Mouse (Mus musculus): Measurements from ENCODE around the gene Tsen2.
A peak's percentile ranks its signal among the peaks of the same experiment; 100 is the strongest.

Tsen2 gene

DNA sequence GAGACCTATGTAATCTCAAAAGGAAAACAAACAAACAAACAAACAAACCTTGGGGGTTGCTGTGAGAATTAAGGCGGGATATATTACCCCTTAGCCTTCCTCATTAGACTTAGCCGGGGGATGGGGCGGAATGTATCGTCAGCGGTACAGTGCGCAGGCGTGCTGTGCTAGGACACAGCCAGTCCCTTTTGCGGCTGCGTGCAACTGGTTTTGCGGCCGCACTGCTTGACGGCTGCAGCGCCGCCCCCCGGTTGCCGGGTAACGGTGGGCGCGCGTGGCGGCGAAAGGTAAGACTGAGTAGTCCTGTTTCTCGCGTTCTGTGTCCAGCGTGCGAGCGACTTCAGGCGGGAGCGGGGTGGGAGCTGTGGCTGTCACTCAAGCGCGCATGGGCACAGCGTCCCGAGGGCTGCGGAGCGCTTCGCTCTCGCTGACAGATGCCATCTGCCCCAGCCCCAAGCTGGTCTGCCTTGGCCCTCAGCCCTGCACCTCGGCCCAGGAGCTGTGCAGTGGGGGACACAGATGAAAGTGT, at the start of gene Tsen2:
Tsen2 (plus strand) TSS at position 223 of the 529 bp plus-strand sequence.
- DNase-seq (ENCODE audit: low spot score): peak; percentile 97

GRCm38 (mm10) chr6:115499540-115499939, 44.9 kb upstream of the Tsen2 start:
- DNase-seq (ENCODE audit: low spot score): no peak

GRCm38 (mm10) chr6:115500234-115500633, 44.2 kb upstream of the Tsen2 start:
- no peak for DNase-seq (ENCODE audit: low spot score)

GRCm38 (mm10) chr6:115501131-115501530, 43.3 kb upstream of the Tsen2 start:
- DNase-seq (ENCODE audit: low spot score): no peak

- DNase-seq (ENCODE audit: low spot score): no peak
These were observed 41.4 kb upstream of the Tsen2 start for GRCm38 (mm10) chr6:115503038-115503437.

DNA sequence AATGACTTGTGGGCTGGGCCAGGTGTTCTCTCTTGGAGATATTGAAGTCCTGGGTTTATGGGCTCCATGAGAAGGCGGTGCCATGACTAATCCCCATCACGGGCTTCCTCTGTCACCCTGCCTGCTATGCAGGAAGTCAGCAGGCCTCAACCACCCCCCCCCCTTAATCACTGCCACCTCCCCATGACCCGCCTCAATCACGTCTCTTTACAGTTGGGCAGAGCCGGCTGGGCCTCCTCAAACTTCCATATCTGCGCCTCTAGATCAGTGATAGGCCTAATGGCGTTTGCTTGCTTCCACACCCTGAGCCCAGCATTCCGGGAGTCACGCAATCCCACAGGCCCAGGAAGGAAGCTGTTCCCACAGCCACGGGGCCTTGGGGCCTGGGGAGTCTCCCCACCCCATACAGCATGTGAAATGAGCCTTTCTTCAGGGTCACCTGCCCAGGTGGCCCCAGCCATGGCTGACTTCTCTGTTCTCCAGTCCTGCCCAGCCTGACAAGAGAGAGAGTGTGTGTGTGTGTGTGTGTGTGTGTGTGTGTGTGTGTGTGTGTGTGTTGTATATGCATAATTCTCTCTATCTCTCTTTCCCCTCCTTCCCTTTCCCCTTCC, 40.8 kb upstream of the Tsen2 start:
- DNase-seq (ENCODE audit: low spot score): no peak

GRCm38 (mm10) chr6:115504160-115504558, 40.3 kb upstream of the Tsen2 start:
- no peak for DNase-seq (ENCODE audit: low spot score)

GRCm38 (mm10) chr6:115504915-115505314, 39.5 kb upstream of the Tsen2 start:
- no peak for DNase-seq (ENCODE audit: low spot score)

GRCm38 (mm10) chr6:115506425-115506824, 38.0 kb upstream of the Tsen2 start:
- no peak for DNase-seq (ENCODE audit: low spot score)

DNA sequence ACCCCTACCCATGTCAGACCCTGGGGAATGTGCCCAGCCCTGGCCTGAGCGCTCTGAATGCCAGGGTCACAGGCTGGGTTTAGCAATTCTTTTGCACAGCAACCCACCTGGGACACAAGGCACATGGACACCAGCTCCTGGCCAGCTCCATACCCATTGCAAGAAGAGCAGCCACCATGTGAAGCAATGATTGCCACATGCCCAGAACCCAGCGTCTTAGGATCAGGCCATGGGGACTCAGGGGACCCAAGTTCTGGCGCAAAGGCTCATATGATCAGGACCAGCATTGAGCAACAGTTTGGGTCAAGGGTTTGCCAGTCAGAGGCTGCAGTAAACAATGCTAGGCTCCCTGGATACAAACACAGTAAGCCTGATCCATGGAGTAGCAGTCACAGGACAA, 33.0 kb upstream of the Tsen2 start:
- DNase-seq (ENCODE audit: low spot score): no peak

DNA sequence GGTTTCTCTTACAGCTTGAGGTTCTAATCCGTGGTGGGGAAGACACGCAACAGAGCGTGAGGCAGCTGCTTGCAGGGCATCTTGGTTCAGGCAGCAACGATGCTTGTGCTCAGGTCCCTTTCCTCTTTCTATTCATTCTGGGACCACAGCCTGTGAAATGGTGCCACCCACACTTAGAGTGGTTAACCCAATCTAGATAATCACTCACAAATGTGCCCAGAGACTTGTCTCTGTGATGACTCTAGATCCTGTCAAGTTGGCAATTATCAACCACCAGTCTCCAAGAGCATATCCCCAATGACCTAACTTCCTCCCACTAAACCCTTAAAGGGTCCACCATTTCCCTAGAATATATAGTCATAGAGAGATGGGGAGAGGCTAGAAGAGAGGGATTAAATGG, 31.3 kb upstream of the Tsen2 start:
- DNase-seq (ENCODE audit: low spot score): no peak

GRCm38 (mm10) chr6:115517904-115518303, 26.6 kb upstream of the Tsen2 start:
- no peak for DNase-seq (ENCODE audit: low spot score)

- no peak for DNase-seq (ENCODE audit: low spot score)
These were observed 26.1 kb upstream of the Tsen2 start for GRCm38 (mm10) chr6:115518352-115518751.

DNA sequence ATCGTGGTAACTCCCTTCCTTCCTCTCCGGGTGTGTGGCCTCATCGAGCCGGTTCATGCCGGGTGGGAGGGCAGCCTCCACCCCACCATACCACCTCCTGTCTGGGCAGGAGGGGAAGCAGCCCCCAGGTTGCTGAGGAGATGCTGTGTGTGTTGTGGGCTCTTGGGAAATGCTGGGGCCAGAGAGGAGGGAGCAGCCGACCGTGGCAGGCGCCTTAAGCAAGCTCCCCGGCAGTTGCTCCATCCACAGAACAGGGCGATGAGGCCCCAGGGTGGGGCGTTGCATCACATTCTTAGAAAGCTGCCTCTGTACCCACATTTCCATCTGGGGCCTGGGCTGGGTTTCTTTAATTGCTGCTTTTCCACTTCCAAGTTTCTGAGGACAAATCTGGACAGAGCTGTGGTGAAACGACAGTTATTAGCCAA, 25.2 kb upstream of the Tsen2 start:
- no peak for DNase-seq (ENCODE audit: low spot score)

DNA sequence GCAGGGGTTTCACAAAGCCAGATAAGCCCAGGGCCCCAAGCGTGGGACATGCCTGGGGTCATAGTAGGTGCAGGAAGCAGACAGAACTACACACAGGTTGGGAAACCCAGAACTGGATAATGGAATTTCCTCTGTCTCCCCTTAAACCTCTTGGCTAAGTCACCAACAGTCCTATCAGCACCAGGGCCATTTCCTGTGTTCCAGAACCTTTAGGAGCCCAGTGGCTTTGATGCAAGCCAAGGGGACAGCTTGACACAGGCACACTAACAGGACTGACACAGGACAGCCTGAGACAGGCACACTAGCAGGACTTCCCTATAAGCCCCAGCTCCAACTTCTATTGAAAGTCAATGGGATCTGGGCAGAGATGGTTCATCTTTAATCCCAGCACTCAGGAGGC, 22.5 kb upstream of the Tsen2 start:
- no peak for DNase-seq (ENCODE audit: low spot score)

- no peak for DNase-seq (ENCODE audit: low spot score)
These were observed 21.7 kb upstream of the Tsen2 start for GRCm38 (mm10) chr6:115522691-115523146.

DNA sequence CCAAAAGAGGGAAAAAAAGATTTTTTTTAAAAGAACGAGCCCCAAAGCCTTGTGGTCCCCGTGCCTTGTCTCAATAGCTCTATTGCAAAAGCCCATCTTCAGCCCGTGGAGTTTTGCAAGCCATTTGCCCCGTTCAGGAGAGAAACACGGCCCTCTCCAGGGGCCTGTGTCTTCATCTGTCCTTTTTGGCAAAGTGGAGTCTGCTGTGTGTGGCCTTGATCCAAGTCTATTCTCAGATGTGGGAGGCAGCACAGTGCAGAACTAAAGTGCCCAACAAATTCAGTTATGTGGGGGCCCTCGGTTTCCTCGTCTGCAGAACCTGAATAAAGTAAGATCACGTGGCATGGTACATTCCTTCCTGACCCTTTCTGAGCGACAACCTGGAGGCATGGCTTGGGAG, 21.3 kb upstream of the Tsen2 start:
- no peak for DNase-seq (ENCODE audit: low spot score)

GRCm38 (mm10) chr6:115524449-115524990, 19.9 kb upstream of the Tsen2 start:
- DNase-seq (ENCODE audit: low spot score): no peak

GRCm38 (mm10) chr6:115527418-115527817, 17.0 kb upstream of the Tsen2 start:
- DNase-seq (ENCODE audit: low spot score): no peak

GRCm38 (mm10) chr6:115528372-115528771, 16.1 kb upstream of the Tsen2 start:
- DNase-seq (ENCODE audit: low spot score): no peak

- no peak for DNase-seq (ENCODE audit: low spot score)
These were observed 9.8 kb upstream of the Tsen2 start for GRCm38 (mm10) chr6:115534617-115535016.

DNA sequence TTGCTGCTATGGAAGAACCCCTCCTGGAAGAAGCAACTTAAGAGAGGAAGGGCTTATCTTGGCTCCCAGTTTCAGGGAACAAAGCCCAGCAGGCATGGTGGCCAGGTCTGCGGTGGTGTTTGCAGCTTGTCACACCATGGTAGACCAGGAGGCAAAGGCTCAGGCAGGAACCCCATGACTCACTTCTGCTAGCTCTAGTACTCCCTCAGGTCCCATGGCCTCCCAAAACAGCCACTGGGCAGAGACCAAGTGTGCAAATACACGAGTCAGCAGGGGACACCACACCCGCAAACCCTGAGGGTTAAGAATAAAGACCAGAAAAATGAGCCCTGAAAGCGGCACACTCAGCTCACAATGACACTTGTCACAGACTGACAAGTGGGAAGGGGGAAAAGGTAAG, 8.3 kb upstream of the Tsen2 start:
- DNase-seq (ENCODE audit: low spot score): no peak

DNA sequence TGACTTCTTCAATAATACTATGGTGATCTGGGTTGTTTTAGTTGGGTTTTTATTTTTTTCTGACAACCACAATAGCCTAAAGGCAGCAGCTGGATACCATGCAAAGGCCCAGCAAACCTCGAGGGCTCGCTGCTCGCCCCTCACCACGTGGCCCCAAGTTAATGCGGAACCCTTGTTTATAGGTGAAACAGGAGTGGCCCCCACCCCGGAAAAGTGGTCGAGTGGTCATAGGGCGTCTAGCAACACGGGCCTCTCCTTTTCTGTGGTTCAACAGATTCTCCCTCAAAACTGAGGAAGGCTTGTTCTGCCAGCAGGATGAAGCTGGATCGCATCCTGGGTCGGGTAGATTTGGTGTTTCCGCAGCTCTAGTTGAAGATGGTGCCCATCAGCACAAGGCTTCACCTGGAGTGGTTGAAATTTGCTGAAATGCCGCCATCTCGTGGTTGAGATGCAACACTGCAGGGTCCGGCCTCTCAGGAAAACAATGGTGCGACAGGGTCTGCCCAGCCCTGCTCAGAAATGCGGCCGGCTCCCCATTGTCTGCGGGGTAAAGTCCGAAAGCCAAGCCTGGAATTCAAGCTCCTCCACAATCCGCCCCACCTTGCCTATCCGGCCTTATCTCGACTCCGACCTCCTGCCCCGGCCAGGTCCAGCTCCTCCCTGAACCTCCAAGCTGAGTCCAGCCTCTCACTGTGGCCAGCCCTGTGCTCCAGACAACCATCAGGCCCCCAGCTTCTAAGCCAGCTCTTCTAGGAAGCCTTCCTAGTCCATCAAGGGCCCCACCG, 5.6 kb upstream of the Tsen2 start:
- DNase-seq (ENCODE audit: low spot score): peak; percentile 93

All from embryo, embryonic 10 days (tissue).